Mouse (Mus musculus) ES-Bruce4 (cell line): ENCODE results near the gene Vegfc. TPM values are rescaled to one million over a fixed set of nuclear protein-coding genes. Genes with fewer than 3 reads are reported as not detected.

ENCODE experiments used
- H3K27ac ChIP-seq: 2 replicates; pipeline ENCODE4 v1.5.1; 2012; ENCODE audit warnings: low read length, inconsistent platforms; ENCODE audit not compliant: insufficient read depth
- H3K27me3 ChIP-seq: 2 replicates; pipeline ENCODE4 v1.6.1; 2012; ENCODE audit warnings: mild to moderate bottlenecking, low read length, inconsistent platforms; ENCODE audit not compliant: control insufficient read depth, poor library complexity, insufficient read depth, severe bottlenecking
- H3K36me3 ChIP-seq: 2 replicates; pipeline ENCODE4 v1.6.1; 2012; ENCODE audit warnings: inconsistent platforms, mild to moderate bottlenecking, low read length, moderate library complexity; ENCODE audit not compliant: control insufficient read depth, poor library complexity, insufficient read depth, severe bottlenecking
- H3K4me1 ChIP-seq: one replicate; pipeline ENCODE4 v1.8.1; 2011; ENCODE audit warnings: low read length; ENCODE audit not compliant: control insufficient read depth, insufficient read depth
- H3K4me3 ChIP-seq: 2 replicates; pipeline ENCODE4 v1.5.1; 2011; ENCODE audit warnings: low read depth, mild to moderate bottlenecking, low read length
- H3K9ac ChIP-seq: 2 replicates; pipeline ENCODE4 v1.6.1; 2012; ENCODE audit warnings: low read depth, mild to moderate bottlenecking, inconsistent platforms; ENCODE audit not compliant: poor library complexity, severe bottlenecking
- H3K9me3 ChIP-seq: replicated peaks from 2 replicates; pipeline ENCODE4 v1.6.1; 2012; ENCODE audit warnings: mild to moderate bottlenecking, low read length, inconsistent platforms; ENCODE audit not compliant: control insufficient read depth, poor library complexity, insufficient read depth, severe bottlenecking
- CTCF ChIP-seq: IDR thresholded peaks from one replicate; pipeline ENCODE4 v1.8.1; 2011; ENCODE audit warnings: low read depth, low read length
- EP300 ChIP-seq: IDR thresholded peaks from 2 replicates; pipeline ENCODE4 v1.6.1; 2011; ENCODE audit warnings: low read depth, low read length; ENCODE audit not compliant: insufficient read depth
- POLR2A ChIP-seq: IDR thresholded peaks from one replicate; pipeline ENCODE4 v1.8.1; 2011; ENCODE audit warnings: low read length; ENCODE audit not compliant: insufficient read depth
- polyA plus RNA-seq: library from polyadenylated mRNA; stranded (reverse); fragments of >200 nt; gene quantifications from 2 replicates; pipeline ENCODE4 v1.2.4, GENCODE M21; 2011; ENCODE audit warnings: low read depth; ENCODE audit not compliant: missing spikeins, insufficient read depth, insufficient read length

Vegfc gene
- polyA plus RNA-seq, 1 experiment: 0.73 TPM

DNA sequence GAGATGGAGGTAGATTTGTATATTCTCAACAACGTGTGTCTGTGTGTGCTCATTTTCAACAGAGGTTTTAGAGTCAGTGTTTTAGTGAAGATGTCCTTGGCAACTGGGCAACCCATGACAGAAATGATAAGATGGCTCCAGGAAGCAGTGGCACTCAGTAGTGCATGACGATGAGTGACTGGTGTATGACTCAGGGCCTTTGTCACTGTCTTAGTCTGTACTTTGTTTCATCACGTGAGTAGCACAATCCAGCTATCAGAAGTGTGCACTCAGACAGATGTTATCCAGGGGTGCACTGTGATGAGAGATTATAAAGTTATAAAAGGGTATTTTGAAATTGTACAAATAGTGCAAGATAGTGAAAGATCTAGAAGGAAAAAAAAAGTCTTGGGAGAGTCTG is 44.5 kb downstream of the Vegfc start:
- Histone ChIP-seq H3K27ac (no peak overlapping the region), H3K36me3 (no peaks in the 10 kb centered on the region), H3K4me3 (no peak overlapping the region), H3K9me3 (peaks cover 5% of the 10 kb centered on the region; the same call in 1 of the 2 replicates), H3K9ac (no peak overlapping the region), H3K4me1 (no peaks in the 10 kb centered on the region), H3K27me3 (no peaks in the 10 kb centered on the region)
- TF ChIP-seq EP300: no peak

DNA sequence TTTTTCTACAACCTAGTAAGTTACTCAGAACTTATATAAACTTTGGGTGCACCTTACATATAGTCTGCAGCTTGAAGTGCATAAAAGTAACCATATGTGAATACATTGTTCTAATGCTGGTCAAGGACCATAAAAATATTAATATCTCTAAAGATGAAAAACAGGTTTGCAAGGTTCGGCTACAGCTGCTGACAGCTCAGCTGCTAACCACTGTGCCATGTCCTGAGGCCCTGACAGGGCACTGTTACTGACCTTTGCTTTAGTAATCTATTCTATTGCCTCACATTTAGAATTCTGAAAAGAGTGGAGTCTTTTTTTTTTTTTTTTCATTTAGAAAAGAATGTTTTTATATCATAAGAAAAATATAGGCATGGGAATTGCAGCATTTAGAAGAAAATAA is 44.9 kb downstream of the Vegfc start:
- H3K27ac ChIP-seq: no peak overlapping the region
- peaks cover 5% of the 10 kb centered on the region; the same call in 1 of the 2 replicates for H3K9me3 ChIP-seq
- H3K9ac ChIP-seq: no peak overlapping the region
- no peak overlapping the region for H3K4me3 ChIP-seq
- H3K36me3 ChIP-seq: no peaks in the 10 kb centered on the region
- no peak for TF ChIP-seq EP300
- TF ChIP-seq POLR2A: no peak
- TF ChIP-seq CTCF: no peak
- H3K4me1 ChIP-seq: no peaks in the 10 kb centered on the region
- H3K27me3 ChIP-seq: no peaks in the 10 kb centered on the region

DNA sequence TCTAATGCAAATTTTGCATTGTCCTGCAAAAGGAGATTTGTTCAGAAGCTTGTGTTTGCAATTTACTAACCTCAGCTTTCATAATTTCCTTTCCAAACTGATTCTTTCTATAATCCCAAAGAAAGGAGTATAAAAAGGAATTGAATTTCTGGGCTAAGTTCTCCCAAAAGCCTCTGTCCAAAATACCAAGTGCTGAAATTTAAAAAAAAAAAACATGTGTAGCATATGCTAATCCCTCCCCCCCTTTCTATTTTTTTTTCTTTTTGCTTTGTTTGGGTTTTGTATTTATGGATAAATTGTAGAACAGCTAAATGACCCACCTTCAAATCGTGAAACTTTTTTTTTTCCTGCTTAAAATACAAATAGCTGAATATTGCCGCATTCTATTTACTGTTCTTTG is 53.2 kb downstream of the Vegfc start:
- Histone ChIP-seq H3K4me3 (no peak overlapping the region), H3K9ac (no peak overlapping the region), H3K4me1 (no peaks in the 10 kb centered on the region), H3K27ac (no peak overlapping the region), H3K36me3 (no peaks in the 10 kb centered on the region), H3K27me3 (no peaks in the 10 kb centered on the region), H3K9me3 (peaks cover 7% of the 10 kb centered on the region)
- TF ChIP-seq CTCF (no peak), EP300 (no peak), POLR2A (no peak)

DNA sequence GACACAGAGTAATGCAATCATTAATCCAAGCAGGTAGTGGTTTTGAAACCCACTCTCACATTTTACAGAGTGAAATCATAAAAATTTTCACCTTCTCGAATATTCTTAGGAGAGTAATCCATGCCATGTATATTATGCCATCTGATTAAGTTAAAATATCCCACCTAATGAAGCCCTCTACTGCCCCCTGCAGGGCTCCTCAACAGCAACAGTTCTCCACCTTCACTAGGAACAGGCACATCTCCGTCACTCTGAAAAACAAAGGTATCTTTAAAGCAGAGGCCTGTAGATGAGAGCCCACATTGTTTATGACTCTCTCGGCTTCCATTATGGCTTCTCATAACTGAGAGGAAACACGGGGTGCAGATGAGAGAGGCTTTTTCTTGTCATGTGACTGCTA is 75.8 kb downstream of the Vegfc start:
- peak; percentile 28 for TF ChIP-seq CTCF
- TF ChIP-seq POLR2A: no peak
- Histone ChIP-seq H3K4me3 (no peak overlapping the region), H3K9me3 (no peaks in the 10 kb centered on the region; the same call in 1 of the 2 replicates), H3K36me3 (no peaks in the 10 kb centered on the region), H3K9ac (no peak overlapping the region), H3K27me3 (no peaks in the 10 kb centered on the region), H3K4me1 (no peaks in the 10 kb centered on the region), H3K27ac (no peak overlapping the region)

DNA sequence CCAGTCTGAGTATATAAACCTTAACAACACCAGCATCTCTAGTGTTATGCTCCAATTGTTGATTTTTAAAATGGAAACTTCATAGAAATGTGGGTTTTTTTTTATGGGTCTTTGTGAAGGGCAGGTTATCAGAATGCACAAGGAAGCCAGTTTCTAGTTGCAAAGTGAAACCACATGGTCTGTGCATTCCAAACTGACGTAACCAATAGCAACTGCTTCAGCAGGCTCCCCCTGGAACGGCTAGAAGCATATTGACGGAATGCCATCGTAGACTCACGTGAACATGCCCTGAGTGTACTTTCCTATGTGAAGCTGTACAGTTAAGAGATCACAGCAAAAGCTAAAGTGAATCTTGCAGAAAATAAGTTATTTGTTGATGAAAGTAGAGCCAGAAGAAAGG is 86.1 kb downstream of the Vegfc start:
- Histone ChIP-seq H3K4me1 (no peaks in the 10 kb centered on the region), H3K9ac (no peak overlapping the region), H3K4me3 (no peak overlapping the region), H3K36me3 (no peaks in the 10 kb centered on the region), H3K9me3 (no peaks in the 10 kb centered on the region), H3K27me3 (no peaks in the 10 kb centered on the region), H3K27ac (no peak overlapping the region)
- TF ChIP-seq EP300 (no peak), CTCF (no peak), POLR2A (no peak)

DNA sequence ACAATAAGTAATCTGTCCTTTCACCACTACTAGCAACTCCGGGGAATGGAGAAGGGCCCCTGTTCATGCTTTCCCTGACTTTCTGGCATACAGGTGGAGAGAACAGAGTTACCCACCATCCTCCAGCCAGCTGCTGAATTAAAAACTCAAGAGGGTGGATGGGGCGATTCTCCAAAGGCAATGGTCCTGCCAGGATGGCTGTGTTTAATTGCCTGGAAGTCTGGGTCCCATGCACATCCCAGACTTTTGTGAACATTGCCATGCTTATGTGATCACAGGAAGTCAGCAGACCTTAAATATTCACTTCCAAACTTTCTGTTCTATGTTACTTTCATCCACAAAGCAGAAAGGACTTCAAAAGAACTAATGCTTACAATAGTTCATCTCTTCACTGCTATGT is 107.9 kb downstream of the Vegfc start:
- Histone ChIP-seq H3K27me3 (no peaks in the 10 kb centered on the region), H3K27ac (no peak overlapping the region), H3K4me3 (no peak overlapping the region), H3K36me3 (no peaks in the 10 kb centered on the region), H3K9me3 (no peaks in the 10 kb centered on the region), H3K4me1 (no peaks in the 10 kb centered on the region), H3K9ac (no peak overlapping the region)
- no peak for TF ChIP-seq POLR2A
- TF ChIP-seq EP300: no peak
- no peak for TF ChIP-seq CTCF

DNA sequence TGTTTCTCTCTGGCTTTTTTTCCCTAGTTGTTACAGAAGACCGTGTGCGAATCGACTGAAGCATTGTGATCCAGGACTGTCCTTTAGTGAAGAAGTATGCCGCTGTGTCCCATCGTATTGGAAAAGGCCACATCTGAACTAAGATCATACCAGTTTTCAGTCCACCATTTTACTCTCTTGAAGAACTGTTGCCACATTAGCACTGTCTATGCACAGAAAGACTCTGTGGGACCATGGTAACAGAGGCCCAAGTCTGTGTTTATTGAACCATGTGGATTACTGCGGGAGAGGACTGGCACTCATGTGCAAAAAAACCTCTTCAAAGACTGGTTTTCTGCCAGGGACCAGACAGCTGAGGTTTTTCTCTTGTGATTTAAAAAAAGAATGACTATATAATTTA is 108.5 kb downstream of the Vegfc start:
- Histone ChIP-seq H3K36me3 (no peaks in the 10 kb centered on the region), H3K4me1 (no peaks in the 10 kb centered on the region), H3K9ac (no peak overlapping the region), H3K27me3 (no peaks in the 10 kb centered on the region), H3K4me3 (no peak overlapping the region), H3K27ac (no peak overlapping the region), H3K9me3 (no peaks in the 10 kb centered on the region)
- no peak for TF ChIP-seq POLR2A
